Mouse (Mus musculus) kidney, postnatal 0 days (tissue): ENCODE data around the gene Gm21992. TPM values are rescaled to one million over a fixed set of nuclear protein-coding genes. Genes with fewer than 3 reads are reported as not detected.

Source experiments
- ATAC-seq: fragments of 200-750 bp; cut with Nextera tagmentation; replicated peaks from 2 replicates; pipeline ENCODE4 v1.8.0; 2017; ENCODE audit warnings: low read depth, moderate number of reproducible peaks, moderate TSS enrichment, moderate library complexity; ENCODE audit not compliant: low FRiP score
- DNase-seq: peaks from one replicate; pipeline ENCODE4 v3.0.0-alpha.2; 2016; ENCODE audit warnings: low spot score
- H3K27ac ChIP-seq: fragments of 300-500 bp; sonication (generic); 2 replicates; pipeline ENCODE4 v1.5.1; 2014; ENCODE audit warnings: mild to moderate bottlenecking
- H3K27me3 ChIP-seq: fragments of 300-500 bp; sonication (generic); 2 replicates; pipeline ENCODE4 v1.6.1; 2014; ENCODE audit warnings: low read length, mixed read lengths; ENCODE audit not compliant: insufficient read depth
- H3K36me3 ChIP-seq: fragments of 300-500 bp; sonication (generic); 2 replicates; pipeline ENCODE4 v1.6.1; 2014; ENCODE audit warnings: low read length, mixed read lengths; ENCODE audit not compliant: insufficient read depth
- H3K4me1 ChIP-seq: fragments of 300-500 bp; sonication (generic); replicated peaks from 2 replicates; pipeline ENCODE4 v1.6.1; 2014; ENCODE audit warnings: antibody characterized with exemption, low read length, mixed read lengths; ENCODE audit not compliant: insufficient read depth
- H3K4me2 ChIP-seq: fragments of 300-500 bp; sonication (generic); 2 replicates; pipeline ENCODE4 v1.6.1; 2014; ENCODE audit warnings: mild to moderate bottlenecking, low read length, moderate library complexity, mixed read lengths
- H3K4me3 ChIP-seq: fragments of 300-500 bp; sonication (generic); replicated peaks from 2 replicates; pipeline ENCODE4 v1.5.1; 2014; ENCODE audit warnings: low read depth, low read length
- H3K9ac ChIP-seq: fragments of 300-500 bp; sonication (generic); 2 replicates; pipeline ENCODE4 v1.6.1; 2014; ENCODE audit warnings: low read depth, low read length
- H3K9me3 ChIP-seq: fragments of 300-500 bp; sonication (generic); replicated peaks from 2 replicates; pipeline ENCODE4 v1.6.1; 2016; ENCODE audit warnings: low read length, inconsistent platforms, mixed read lengths
- CTCF ChIP-seq: IDR thresholded peaks from 2 replicates; pipeline ENCODE4 v1.5.1; 2016; ENCODE audit warnings: antibody characterized with exemption, low read depth, mild to moderate bottlenecking, moderate library complexity
- WGBS: fragments of 180-500 bp; shearing (Covaris S2); extraction: QIAGEN DNeasy Blood & Tissue Kit; methylation state at CpG from one replicate; pipeline ENCODE4 v1.1.7; 2014; 5-methylcytosine and 5-hydroxymethylcytosine counted together
- polyA plus RNA-seq: library from polyadenylated mRNA; unstranded; fragments of >200 nt; fragmentation: Nextera tagmentation; extraction: Ambion mirVana; gene quantifications from 2 replicates; pipeline ENCODE4 v1.2.1, GENCODE M21; 2015

Gm21992 gene
- polyA plus RNA-seq, 1 experiment from 2014 or later = 24.4 TPM

DNA sequence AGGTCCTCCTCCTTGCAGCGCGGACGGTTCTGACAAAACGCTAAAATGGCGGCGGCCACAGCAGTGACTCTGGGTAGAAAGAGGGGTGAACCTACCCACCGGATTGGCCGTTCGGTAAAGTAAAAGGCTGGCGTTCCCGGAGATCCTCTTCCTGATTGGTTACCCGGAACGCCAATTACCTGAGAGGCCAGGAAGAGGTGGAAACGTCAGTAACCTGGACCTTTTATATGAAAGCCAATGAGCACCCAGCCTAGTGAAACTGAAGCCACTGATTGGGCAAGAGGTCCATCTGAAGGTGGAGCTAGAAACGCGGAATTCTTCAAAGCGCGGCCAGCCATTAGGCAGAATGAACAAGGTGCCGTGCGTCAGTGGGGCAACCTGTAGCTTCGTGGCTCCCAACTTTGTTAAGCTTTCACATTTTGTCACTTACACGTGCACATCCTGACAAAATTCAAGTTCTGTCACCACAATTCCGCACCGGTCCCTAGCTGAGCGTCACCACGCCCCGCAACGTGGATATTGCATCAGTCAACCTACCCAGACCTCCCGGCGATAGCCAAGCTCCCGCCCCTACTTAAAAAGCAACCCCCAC is 17.5 kb downstream of the Gm21992 start, which contains the start of gene Rbm4:
Gene Rbm4 (minus strand): TSS at position 71 of the 592 bp plus-strand sequence.
- Histone ChIP-seq H3K9me3 (no peaks in the 10 kb centered on the region), H3K36me3 (peaks cover 10% of the 10 kb centered on the region; the same call in 1 of the 2 replicates), H3K4me2 (peak within 1 kb of the TSS; percentile 85), H3K4me3 (peak within 1 kb of the TSS; percentile 69), H3K4me1 (peaks cover 15% of the 10 kb centered on the region; the same call in 1 of the 2 replicates), H3K9ac (peak within 1 kb of the TSS; percentile 69), H3K27ac (peak within 1 kb of the TSS; percentile 88), H3K27me3 (no peaks in the 10 kb centered on the region)
- DNase-seq = peak; percentile 99
- ATAC-seq = peak; percentile 98
- no peak for TF ChIP-seq CTCF
- WGBS = under 1% methylated on average over 31 of the region's 31 CpGs

DNA sequence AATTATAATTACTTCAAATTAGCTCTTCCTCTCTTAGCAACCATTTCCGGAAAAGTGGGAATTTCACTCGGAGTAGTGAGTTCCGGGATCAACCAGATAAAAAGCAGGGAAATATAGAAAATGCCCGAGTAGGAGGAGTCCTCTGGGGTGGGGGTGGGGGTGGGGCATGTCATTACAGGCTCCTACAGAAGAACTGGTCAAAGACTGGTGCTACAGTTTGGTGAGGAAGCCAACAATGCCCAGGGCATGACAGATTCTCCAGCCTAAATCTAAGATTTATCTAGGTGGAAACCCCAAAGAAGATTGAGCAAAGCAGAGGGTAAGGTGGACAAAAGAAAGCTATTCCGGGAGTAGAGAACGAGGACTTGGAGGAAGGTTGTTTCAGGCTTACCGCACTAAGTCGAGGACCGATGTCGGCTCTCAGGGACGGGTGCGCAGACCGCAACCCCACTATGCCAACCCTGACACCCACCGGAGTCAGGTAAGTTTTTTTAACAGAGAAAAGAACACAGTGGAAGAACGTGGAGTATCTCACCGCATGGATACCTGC is 18.1 kb downstream of the Gm21992 start:
- no peaks in the 10 kb centered on the region for H3K27me3 ChIP-seq
- DNase-seq (no peak), ATAC-seq (peak; percentile 53; the same call in 1 of the 2 replicates)
- H3K4me1 ChIP-seq = peaks cover 15% of the 10 kb centered on the region; the same call in 1 of the 2 replicates
- H3K36me3 ChIP-seq = peaks cover 9% of the 10 kb centered on the region; the same call in 1 of the 2 replicates
- TF ChIP-seq CTCF = no peak
- peak overlapping the region; percentile 63 for H3K4me2 ChIP-seq
- no peaks in the 10 kb centered on the region for H3K9me3 ChIP-seq
- H3K27ac ChIP-seq = peak overlapping the region; percentile 88
- under 1% methylated on average over 16 of the region's 16 CpGs for WGBS
- H3K9ac ChIP-seq = peak overlapping the region; percentile 69
- peak overlapping the region; percentile 69 for H3K4me3 ChIP-seq

DNA sequence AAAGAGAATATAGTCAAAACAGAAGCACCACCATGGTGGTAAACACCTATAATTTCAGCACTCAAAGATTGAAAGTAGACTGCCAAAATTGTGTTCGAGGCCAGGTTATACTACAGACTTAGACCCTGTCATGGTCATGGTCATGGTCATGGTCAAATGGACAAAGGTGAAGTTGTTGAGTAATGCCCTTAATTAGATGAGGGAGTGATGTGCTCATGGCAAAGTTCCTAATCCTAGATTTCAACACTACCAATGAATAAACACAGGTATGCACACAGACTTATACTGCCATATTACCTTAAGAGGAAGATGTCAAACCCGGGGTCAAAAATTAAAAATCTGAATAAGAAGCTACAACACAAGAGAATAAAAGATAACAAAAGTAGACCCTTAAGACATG is 25.1 kb downstream of the Gm21992 start:
- H3K36me3 ChIP-seq = peaks cover 34% of the 10 kb centered on the region
- H3K4me3 ChIP-seq = no peak overlapping the region
- no peak overlapping the region for H3K27ac ChIP-seq
- no peak for TF ChIP-seq CTCF
- DNase-seq (no peak), ATAC-seq (no peak)
- H3K4me2 ChIP-seq = no peak overlapping the region
- H3K9ac ChIP-seq = no peak overlapping the region
- H3K4me1 ChIP-seq = 0 out of 2 replicates have a peak, but pooled peaks cover 5% of the 10 kb centered on the region
- no peaks in the 10 kb centered on the region for H3K27me3 ChIP-seq
- no peaks in the 10 kb centered on the region for H3K9me3 ChIP-seq
- 86% methylated on average over 2 of the region's 2 CpGs for WGBS

DNA sequence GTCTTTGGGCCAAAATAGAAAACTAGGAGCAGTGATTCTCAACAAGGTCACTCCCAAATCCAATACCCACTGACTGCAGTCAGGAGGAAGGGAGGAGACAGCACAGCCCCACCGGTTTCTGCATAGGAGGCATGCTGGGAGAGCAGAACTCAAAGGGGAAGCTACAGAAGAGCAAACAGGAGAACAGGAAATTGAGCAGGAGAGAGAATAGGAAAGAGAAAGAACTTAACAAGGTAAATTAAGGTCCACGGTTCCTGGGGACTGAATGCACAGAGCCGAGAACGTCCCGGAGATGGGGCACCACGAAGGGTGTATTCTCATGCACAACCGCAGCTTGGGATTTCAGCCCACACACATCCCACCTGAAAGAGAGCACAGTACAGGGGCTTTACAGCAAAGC is 26.2 kb downstream of the Gm21992 start:
- H3K36me3 ChIP-seq = peaks cover 36% of the 10 kb centered on the region
- H3K9me3 ChIP-seq = no peaks in the 10 kb centered on the region
- H3K4me3 ChIP-seq = no peak overlapping the region
- no peak for TF ChIP-seq CTCF
- WGBS = 88% methylated on average over 7 of the region's 7 CpGs
- DNase-seq (no peak), ATAC-seq (no peak)
- no peak overlapping the region for H3K9ac ChIP-seq
- H3K4me1 ChIP-seq = no peaks in the 10 kb centered on the region
- H3K27ac ChIP-seq = no peak overlapping the region
- no peaks in the 10 kb centered on the region for H3K27me3 ChIP-seq
- no peak overlapping the region for H3K4me2 ChIP-seq

DNA sequence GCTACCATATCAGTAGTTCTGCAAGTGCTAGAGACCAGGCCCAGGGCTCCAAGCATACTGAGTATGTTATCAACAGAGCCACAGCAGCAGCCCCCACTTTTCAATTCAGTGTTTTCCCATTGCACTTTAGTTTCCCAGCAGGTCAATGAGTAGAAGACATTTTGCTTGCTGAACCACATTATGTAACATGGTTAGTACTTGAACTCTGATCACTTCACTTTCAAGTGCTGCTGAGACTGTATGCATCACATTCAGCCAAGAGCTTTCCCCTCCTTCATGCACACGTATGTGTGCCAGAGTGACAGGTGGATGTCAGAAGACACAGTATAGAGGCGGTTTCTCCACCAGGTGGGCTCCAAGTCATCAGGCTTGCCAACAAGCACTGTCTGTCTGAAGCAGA is 28.5 kb downstream of the Gm21992 start:
- no peak overlapping the region for H3K4me2 ChIP-seq
- no peak overlapping the region for H3K27ac ChIP-seq
- 89% methylated on average over 2 of the region's 2 CpGs for WGBS
- H3K9me3 ChIP-seq = no peaks in the 10 kb centered on the region
- DNase-seq (no peak), ATAC-seq (no peak)
- TF ChIP-seq CTCF = no peak
- H3K4me1 ChIP-seq = no peaks in the 10 kb centered on the region
- H3K9ac ChIP-seq = no peak overlapping the region
- peaks cover 40% of the 10 kb centered on the region for H3K36me3 ChIP-seq
- H3K4me3 ChIP-seq = no peak overlapping the region
- H3K27me3 ChIP-seq = no peaks in the 10 kb centered on the region

DNA sequence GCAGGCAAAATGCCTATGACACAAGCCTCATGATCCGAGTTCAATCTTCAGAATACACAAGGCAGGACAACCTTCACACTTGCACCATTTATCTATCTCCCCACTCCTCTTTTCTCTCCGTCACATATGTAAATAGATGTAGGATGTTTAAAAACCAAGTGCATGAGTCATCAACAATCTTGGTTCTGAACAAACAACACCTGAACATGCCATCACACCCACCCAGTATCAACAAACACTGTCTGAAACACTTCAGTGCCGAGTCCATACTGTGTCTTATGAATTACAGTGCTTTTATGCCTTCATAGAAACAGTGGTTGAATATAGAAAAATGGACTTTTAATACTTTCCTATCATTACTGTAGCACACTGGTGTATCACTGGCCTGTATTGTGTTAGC is 38.6 kb downstream of the Gm21992 start:
- H3K36me3 ChIP-seq = peaks cover 29% of the 10 kb centered on the region
- ATAC-seq = no peak

More for the DNA sequence above, 38.6 kb downstream of the Gm21992 start:
- no peak overlapping the region for H3K4me2 ChIP-seq
- H3K27me3 ChIP-seq = no peaks in the 10 kb centered on the region
- 88% methylated on average over 3 of the region's 3 CpGs for WGBS
- no peak overlapping the region for H3K27ac ChIP-seq
- no peak overlapping the region for H3K9ac ChIP-seq
- no peak for DNase-seq
- H3K9me3 ChIP-seq = no peaks in the 10 kb centered on the region
- TF ChIP-seq CTCF = no peak
- H3K4me1 ChIP-seq = no peaks in the 10 kb centered on the region
- no peak overlapping the region for H3K4me3 ChIP-seq
